Comparison of ENCODE assay signal across 9 mouse cellular contexts in genomic region chr17:35003022-35003838, GRCm38 (mm10). TPM values are rescaled to one million over a fixed set of nuclear protein-coding genes. Genes with fewer than 3 reads are reported as not detected.
DNase-seq lines count a peak whose midpoint lies in the region; ATAC-seq lines count a peak whose summit lies in the region.
"Had no signal": no experiment of that assay in that cellular context is flagged by ENCODE, and none has a peak within 500 bp of the region (broad histone marks: within the 10 kb centered on the region; RNA-seq: fewer than 3 reads in every experiment).

No protein-coding gene starts in this region.

- H3K9ac ChIP-seq in kidney, embryonic 15.5 days: peak overlapping the region; percentile 95
- H3K9ac ChIP-seq in hindbrain, embryonic 13.5 days: peak overlapping the region; percentile 97; the same call in 1 of the 2 replicates
- H3K9ac ChIP-seq in midbrain, embryonic 13.5 days (replicated peaks): peak overlapping the region; percentile 97; the same call in 1 of the 2 replicates

- H3K4me2 ChIP-seq in kidney, embryonic 15.5 days: peak overlapping the region; percentile 96
- peak overlapping the region; percentile 100 for H3K4me2 ChIP-seq in hindbrain, embryonic 13.5 days
- peak overlapping the region; percentile 100 for H3K4me2 ChIP-seq in midbrain, embryonic 13.5 days (replicated peaks)

- DNase-seq in kidney, postnatal 10 days: no peak
- peak; percentile 52 for DNase-seq in ZHBTc4 (ENCODE audit: low read depth, low spot score)
- DNase-seq in layer of hippocampus, postnatal 14 days (ENCODE audit: low spot score in 2 of 2): no peak
- no peak for DNase-seq in thymus, postnatal 10 days (ENCODE audit: low spot score in 2 of 2)
- DNase-seq in frontal cortex, postnatal 25 days (ENCODE audit: low spot score in 2 of 2): no peak

- ATAC-seq in kidney, embryonic 15.5 days (replicated peaks; ENCODE audit: low FRiP score): no peak
- no peak for ATAC-seq in hindbrain, embryonic 13.5 days (ENCODE audit: low FRiP score)
- no peak for ATAC-seq in midbrain, embryonic 13.5 days

- 44% methylated on average over 9 of the region's 9 CpGs for WGBS in kidney, embryonic 15.5 days
- WGBS in hindbrain, embryonic 13.5 days: 81% methylated on average over 9 of the region's 9 CpGs
- 77% methylated on average over 9 of the region's 9 CpGs for WGBS in midbrain, embryonic 13.5 days

- no peaks in the 10 kb centered on the region for H3K27me3 ChIP-seq in kidney, embryonic 15.5 days
- no peaks in the 10 kb centered on the region for H3K27me3 ChIP-seq in hindbrain, embryonic 13.5 days
- no peaks in the 10 kb centered on the region for H3K27me3 ChIP-seq in midbrain, embryonic 13.5 days

- H3K27ac ChIP-seq in kidney, embryonic 15.5 days: no peak overlapping the region
- H3K27ac ChIP-seq in hindbrain, embryonic 13.5 days: no peak overlapping the region
- H3K27ac ChIP-seq in midbrain, embryonic 13.5 days: no peak overlapping the region

- no peaks in the 10 kb centered on the region for H3K9me3 ChIP-seq in kidney, embryonic 15.5 days (replicated peaks)
- H3K9me3 ChIP-seq in hindbrain, embryonic 13.5 days: no peaks in the 10 kb centered on the region
- no peaks in the 10 kb centered on the region for H3K9me3 ChIP-seq in midbrain, embryonic 13.5 days

- peaks cover 38% of the 10 kb centered on the region for H3K4me1 ChIP-seq in kidney, embryonic 15.5 days
- peaks cover 32% of the 10 kb centered on the region for H3K4me1 ChIP-seq in hindbrain, embryonic 13.5 days (replicated peaks)
- peaks cover 40% of the 10 kb centered on the region for H3K4me1 ChIP-seq in midbrain, embryonic 13.5 days (replicated peaks)

- peaks cover 51% of the 10 kb centered on the region for H3K36me3 ChIP-seq in kidney, embryonic 15.5 days
- peaks cover 40% of the 10 kb centered on the region for H3K36me3 ChIP-seq in hindbrain, embryonic 13.5 days
- peaks cover 40% of the 10 kb centered on the region for H3K36me3 ChIP-seq in midbrain, embryonic 13.5 days

- H3K4me3 ChIP-seq in kidney, embryonic 15.5 days (replicated peaks): peak overlapping the region; percentile 82
- peak overlapping the region; percentile 90; the same call in 1 of the 2 replicates for H3K4me3 ChIP-seq in hindbrain, embryonic 13.5 days
- H3K4me3 ChIP-seq in midbrain, embryonic 13.5 days (replicated peaks): peak overlapping the region; percentile 94

RNA-seq across cellular contexts. Expression of gene Vars, which starts 2.4 kb away (rescaled TPM):
- polyA plus RNA-seq in kidney, embryonic 15.5 days (2015; fragmentation: Nextera tagmentation; extraction: Ambion mirVana): 128 and 140 TPM in 2 replicates
- 57.3 TPM in 2 replicates for polyA plus RNA-seq in hindbrain, embryonic 13.5 days (2015; fragmentation: Nextera tagmentation; extraction: Ambion mirVana)
- 61.0 and 69.1 TPM in 2 replicates for polyA plus RNA-seq in midbrain, embryonic 13.5 days (2015; fragmentation: Nextera tagmentation; extraction: Ambion mirVana)
- 10 to 100 TPM; 52.9 to 55.9 TPM for total RNA-seq in layer of hippocampus, postnatal 14 days (2021)

RNA-seq across cellular contexts. Expression of gene Vwa7, which starts 13.1 kb away (rescaled TPM):
- 0.19 and 0.29 TPM in 2 replicates for polyA plus RNA-seq in kidney, embryonic 15.5 days (2015; fragmentation: Nextera tagmentation; extraction: Ambion mirVana)
- polyA plus RNA-seq in hindbrain, embryonic 13.5 days (2015; fragmentation: Nextera tagmentation; extraction: Ambion mirVana): 0.16 and 0.18 TPM in 2 replicates
- polyA plus RNA-seq in midbrain, embryonic 13.5 days (2015; fragmentation: Nextera tagmentation; extraction: Ambion mirVana): 0.13 and 0.20 TPM in 2 replicates
- under 1 TPM; 0.14 to 0.21 TPM for total RNA-seq in layer of hippocampus, postnatal 14 days (2021)

RNA-seq across cellular contexts. Expression of gene Lsm2, which starts 21.6 kb away (rescaled TPM):
- 229 and 231 TPM in 2 replicates for polyA plus RNA-seq in kidney, embryonic 15.5 days (2015; fragmentation: Nextera tagmentation; extraction: Ambion mirVana)
- 112 and 117 TPM in 2 replicates for polyA plus RNA-seq in hindbrain, embryonic 13.5 days (2015; fragmentation: Nextera tagmentation; extraction: Ambion mirVana)
- polyA plus RNA-seq in midbrain, embryonic 13.5 days (2015; fragmentation: Nextera tagmentation; extraction: Ambion mirVana): 141 and 150 TPM in 2 replicates
- total RNA-seq in layer of hippocampus, postnatal 14 days (2021): 10 to 100 TPM; 19.4 to 25.0 TPM

RNA-seq across cellular contexts. Expression of gene Sapcd1, which starts 24.6 kb away (rescaled TPM):
- 6.2 and 6.8 TPM in 2 replicates for polyA plus RNA-seq in kidney, embryonic 15.5 days (2015; fragmentation: Nextera tagmentation; extraction: Ambion mirVana)
- 2.5 and 2.9 TPM in 2 replicates for polyA plus RNA-seq in hindbrain, embryonic 13.5 days (2015; fragmentation: Nextera tagmentation; extraction: Ambion mirVana)
- 3.8 and 4.3 TPM in 2 replicates for polyA plus RNA-seq in midbrain, embryonic 13.5 days (2015; fragmentation: Nextera tagmentation; extraction: Ambion mirVana)
- 1 to 10 TPM; 1.8 to 2.6 TPM for total RNA-seq in layer of hippocampus, postnatal 14 days (2021)

RNA-seq across cellular contexts. Expression of gene Hspa1l, which starts 30.7 kb away (rescaled TPM):
- polyA plus RNA-seq in kidney, embryonic 15.5 days (2015; fragmentation: Nextera tagmentation; extraction: Ambion mirVana): 0.81 and 1.6 TPM in 2 replicates
- 0.85 and 1.1 TPM in 2 replicates for polyA plus RNA-seq in hindbrain, embryonic 13.5 days (2015; fragmentation: Nextera tagmentation; extraction: Ambion mirVana)
- polyA plus RNA-seq in midbrain, embryonic 13.5 days (2015; fragmentation: Nextera tagmentation; extraction: Ambion mirVana): 0.55 and 1.5 TPM in 2 replicates
- under 1 TPM; 0.38 to 0.44 TPM for total RNA-seq in layer of hippocampus, postnatal 14 days (2021)
- total RNA-seq: neutrophil, adult 5-6 weeks had no signal
